Mouse (Mus musculus) embryo, embryonic 11 days (tissue): ENCODE data around the gene Plekhb2.

ENCODE experiments used
- DNase-seq: peaks from one replicate; pipeline ENCODE4 v3.0.0-alpha.2; 2015

Plekhb2 gene

DNA sequence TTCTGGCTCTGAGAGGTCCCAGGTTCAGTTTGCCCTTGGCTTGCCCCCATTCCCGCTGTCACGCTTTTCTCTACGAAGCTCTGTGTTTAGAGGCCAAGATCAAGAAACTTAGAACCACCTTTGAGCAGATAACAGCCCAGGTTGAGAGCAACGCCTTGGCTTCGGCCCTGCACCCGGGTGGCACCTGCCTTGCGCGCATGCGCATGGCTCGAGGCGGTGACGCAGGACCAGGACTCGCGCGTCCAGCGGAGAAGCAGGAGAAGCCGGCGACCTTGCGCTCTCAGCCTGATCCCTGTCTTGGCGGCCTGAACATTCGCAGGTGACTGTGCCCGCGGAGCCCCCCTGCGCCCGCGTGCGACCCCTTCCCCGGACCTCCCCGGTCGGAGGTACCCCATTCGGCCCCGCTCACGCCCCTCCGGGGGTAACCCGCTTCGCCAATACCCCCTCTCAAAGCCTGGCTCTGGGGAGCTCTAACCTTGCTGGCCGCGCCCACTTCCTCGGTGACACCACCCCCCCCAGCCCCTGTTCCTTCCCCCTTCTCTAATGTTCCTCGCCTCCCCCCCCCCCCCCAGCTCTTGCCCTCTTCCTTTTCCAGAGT lies at the start of gene Plekhb2:
Gene Plekhb2, plus strand, starts transcription at position 232 of the 598 bp plus-strand sequence.
- peak; percentile 91 for DNase-seq

DNA sequence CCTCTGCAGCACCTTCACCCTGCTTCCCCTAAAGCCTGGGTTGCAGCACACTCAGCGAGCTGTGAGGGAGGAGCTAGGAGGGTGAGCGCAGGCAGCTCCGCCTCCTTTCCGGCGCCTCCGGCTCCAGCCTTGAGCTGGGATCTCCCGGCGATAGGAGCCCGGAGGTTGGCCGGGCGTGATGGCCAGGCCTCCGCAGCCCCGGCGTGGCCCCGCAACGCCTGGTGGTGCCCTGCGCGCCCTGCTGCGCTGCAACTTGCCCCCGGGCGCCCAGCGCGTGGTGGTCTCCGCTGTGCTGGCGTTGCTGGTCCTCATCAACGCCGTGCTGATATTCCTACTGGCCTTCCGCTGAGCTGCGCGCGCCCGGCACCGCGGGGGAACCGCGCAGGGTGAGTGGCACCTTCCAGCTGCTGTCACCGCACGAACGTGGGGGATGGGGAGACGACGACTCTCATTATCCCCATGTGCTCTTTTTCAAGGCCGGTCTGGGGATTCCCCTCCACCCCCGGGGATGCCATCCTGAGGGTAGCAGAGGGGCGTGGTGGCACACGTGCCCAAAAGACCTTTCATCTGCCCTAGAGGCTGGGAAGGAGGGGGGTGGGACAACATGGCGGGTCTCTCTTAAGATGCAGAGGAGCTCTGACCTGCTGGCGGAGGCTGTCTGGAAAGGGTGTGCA lies 48.0 kb upstream of the Plekhb2 start:
- DNase-seq = peak; percentile 85

GRCm38 (mm10) chr1:34802290-34802642 lies 47.5 kb upstream of the Plekhb2 start:
- DNase-seq = no peak

DNA sequence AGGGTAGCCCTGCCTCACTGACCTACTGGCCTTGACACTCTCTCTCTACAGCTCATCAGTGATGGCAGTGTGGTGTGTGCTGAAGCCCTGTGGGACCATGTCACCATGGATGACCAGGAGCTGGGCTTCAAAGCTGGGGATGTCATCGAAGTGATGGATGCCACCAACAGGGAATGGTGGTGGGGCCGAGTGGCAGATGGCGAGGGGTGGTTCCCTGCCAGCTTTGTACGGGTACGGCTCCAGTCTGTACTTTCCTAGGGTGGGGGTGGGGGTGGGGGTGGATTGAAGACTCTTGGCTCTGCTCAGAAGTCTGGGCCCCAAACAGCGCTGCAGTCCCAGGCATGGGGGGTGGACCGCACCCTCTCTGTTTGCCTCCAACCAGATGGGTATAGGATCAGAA lies 44.9 kb upstream of the Plekhb2 start:
- no peak for DNase-seq

DNA sequence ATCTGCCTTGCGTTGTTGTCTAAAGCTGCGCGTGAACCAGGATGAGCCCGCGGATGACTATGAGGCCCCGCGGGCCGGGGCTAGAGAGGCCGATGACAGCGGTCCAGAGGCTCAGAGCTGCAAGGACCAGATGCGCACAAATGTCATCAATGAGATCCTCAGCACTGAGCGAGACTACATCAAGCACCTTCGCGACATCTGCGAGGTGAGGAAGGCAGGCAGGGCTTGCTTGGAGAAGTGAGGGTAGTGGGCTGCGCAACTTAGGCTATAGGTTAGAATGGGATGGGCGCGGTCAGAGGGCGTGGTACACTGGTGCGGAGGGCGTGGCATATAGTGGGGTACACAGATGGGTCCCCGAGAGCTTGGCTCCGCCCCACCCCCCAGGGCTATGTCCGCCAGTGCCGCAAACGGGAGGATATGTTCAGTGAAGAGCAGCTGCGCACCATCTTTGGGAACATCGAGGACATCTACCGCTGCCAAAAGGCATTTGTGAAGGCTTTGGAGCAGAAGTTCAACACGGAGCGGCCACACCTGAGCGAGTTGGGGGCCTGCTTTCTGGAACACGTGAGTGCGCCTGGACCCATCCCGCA lies 43.8 kb upstream of the Plekhb2 start:
- DNase-seq = no peak

DNA sequence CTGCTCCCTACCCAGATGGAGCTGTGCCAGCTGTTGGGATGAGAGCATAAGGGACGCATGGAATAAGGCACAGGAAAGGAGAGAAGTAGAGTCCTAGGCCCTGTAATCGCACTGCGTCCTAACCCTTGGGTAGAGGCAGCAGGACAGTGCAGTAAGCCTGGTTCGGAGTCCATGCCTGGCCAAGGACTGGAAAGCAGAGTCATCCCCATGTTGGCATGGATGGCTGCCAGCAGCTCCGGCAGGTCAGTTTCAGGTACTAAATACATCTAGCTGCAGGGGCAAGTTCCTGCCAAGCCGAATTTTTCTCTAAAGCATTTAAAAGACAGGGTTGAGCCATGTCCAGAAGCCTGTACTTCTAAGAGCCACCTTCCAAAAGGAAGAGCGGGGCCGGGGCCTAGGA lies 41.3 kb upstream of the Plekhb2 start:
- no peak for DNase-seq

- DNase-seq = no peak
These were observed 39.5 kb upstream of the Plekhb2 start for GRCm38 (mm10) chr1:34810293-34810692.

DNA sequence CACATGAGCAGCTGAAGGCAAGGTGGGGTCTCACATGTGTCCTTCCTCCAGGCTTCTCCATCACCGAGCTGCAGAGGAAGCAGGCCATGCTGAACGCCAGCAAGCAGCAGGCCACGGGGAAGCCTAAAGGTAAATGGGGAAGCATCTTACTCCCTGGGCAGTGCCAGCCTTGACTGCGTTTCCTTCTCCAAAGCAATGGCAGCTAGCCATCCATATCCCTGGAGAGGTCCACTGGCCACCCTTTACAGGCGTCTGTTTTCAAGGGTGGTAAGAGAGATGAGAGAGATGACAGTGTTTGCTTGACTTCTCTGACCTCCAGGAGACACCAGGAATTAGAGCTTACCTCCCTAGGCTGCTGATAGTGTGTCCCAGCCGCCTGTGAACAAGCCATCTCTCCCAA lies 38.7 kb upstream of the Plekhb2 start:
- no peak for DNase-seq

- no peak for DNase-seq
These were observed 38.2 kb upstream of the Plekhb2 start for GRCm38 (mm10) chr1:34811581-34811980.

GRCm38 (mm10) chr1:34812407-34813247 lies 37.1 kb upstream of the Plekhb2 start:
- no peak for DNase-seq

DNA sequence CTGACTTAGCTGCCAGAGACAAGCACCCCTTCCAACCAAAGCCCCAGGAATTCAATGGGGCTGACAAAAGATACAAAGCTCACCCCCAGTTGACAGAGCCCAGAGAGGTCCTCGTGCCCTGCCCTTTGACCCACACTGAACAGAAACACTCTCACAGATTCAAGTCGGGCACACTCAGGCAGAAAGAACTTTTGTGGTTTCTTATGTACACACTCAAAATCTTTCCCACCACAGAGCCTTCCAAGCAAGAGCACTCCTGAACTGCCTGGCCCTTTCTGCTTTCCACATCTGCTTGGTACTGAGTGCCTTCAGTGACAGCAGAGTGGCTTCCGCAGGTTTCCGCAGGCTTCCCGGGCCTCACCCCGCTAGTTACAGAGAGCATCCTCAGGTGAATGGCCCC lies 33.9 kb upstream of the Plekhb2 start:
- no peak for DNase-seq

GRCm38 (mm10) chr1:34819225-34819910 lies 30.4 kb upstream of the Plekhb2 start:
- no peak for DNase-seq

GRCm38 (mm10) chr1:34821411-34821810 lies 28.4 kb upstream of the Plekhb2 start:
- DNase-seq = no peak

GRCm38 (mm10) chr1:34822003-34822402 lies 27.8 kb upstream of the Plekhb2 start:
- DNase-seq = no peak

DNA sequence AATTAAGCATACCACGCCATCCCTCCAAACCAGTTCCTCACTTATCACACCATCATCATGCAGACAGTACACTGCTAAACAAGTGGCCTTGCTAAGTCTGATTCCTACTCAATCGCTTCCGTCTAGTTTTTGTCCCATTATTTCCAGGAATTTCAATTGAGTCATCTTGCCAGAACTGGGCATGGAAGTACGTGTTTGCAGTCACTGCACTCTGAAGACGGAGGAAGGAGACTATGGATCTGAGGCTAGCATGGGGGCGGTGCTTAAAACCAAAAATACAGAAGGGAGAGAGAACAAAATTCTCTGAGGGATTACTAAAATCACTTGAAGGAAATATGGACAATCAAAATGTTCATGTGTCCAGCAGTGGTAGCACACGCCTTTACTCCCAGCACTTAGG lies 27.0 kb upstream of the Plekhb2 start:
- DNase-seq = no peak

DNA sequence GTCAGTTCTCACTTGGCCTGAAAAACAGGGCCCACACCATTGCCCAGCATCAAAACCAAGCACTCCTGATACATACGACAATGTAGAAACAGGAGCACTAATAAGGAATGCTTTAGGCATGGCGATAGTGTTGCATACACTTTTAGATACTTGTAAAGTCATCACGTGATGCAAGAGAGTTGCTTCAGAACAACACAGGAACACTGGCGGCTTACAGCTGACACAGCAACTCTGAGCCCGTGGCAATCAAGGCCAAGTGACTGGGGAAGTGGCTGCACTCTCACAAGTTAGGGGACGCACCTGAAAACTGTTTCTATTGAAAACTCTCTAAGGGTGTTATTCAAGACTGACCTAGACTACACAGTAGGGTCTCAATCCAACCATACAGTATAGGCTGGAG lies 26.4 kb upstream of the Plekhb2 start:
- no peak for DNase-seq

GRCm38 (mm10) chr1:34824208-34824607 lies 25.6 kb upstream of the Plekhb2 start:
- no peak for DNase-seq

DNA sequence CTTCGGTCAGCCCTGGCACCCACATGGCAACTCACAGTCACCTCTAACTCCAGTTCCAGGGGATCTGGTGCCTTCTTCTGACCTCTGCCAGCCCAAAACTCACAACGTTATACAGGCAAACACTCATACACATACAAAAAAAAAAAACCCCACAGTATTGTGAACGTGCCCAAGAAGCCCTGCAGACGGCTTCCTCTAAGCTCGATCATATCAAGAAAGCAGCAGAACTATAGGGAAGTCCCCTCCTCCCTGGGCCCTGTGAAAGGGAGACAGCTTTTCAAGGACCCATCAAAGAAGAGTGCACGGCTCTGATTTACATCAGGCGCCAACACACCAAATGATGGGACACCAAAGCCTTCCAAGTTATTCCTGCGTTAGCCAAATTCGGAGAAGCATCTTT lies 23.9 kb upstream of the Plekhb2 start:
- DNase-seq = no peak

DNA sequence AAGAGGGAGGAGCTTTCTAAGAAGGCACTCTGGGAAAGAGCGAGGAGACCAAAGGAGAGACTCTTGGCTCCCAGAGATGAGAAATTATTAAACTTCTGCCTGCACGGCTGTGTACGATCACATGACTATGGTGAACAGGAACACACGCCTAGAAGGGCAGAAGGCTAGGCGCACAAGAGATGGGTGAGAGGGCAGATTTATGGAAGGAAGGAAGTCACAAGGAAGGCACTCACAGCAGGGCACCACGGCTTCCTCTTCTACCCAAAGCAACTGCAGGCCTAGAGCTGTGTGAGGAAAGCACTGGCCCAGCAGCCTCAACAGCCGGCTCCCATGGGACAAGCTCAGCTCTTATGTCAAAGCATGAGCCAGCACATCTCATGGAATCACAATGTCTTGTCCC lies 21.9 kb upstream of the Plekhb2 start:
- DNase-seq = no peak

- no peak for DNase-seq
These were observed 21.1 kb upstream of the Plekhb2 start for GRCm38 (mm10) chr1:34828528-34829294.

GRCm38 (mm10) chr1:34830934-34831333 lies 18.8 kb upstream of the Plekhb2 start:
- DNase-seq = no peak

DNA sequence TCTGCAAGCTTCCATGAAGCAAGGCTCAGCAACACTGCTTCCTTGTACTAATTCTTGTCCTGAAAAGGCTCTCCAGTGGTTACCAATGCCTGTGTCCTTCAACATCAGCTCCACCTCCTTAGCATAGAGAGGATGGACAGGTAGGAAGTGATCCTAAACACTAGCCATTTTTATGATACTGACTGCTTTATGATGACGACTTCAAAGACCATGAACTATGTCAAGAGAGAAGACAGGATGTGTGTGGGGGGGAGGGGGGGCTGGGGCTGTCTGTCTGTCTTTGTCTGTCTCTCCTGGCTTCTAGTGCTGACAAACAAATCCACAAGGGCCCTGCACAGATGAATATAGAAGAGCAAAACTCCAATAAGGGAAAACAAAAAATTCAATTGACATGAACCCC lies 18.4 kb upstream of the Plekhb2 start:
- DNase-seq = no peak
